Mouse (Mus musculus): ENCODE measurements around the gene Acot7. TPM values are rescaled to one million over a fixed set of nuclear protein-coding genes. Genes with fewer than 3 reads are reported as not detected.

The Acot7 gene
- polyA plus RNA-seq, 1 experiment from 2014 or later, result 18.0 TPM

- H3K27ac ChIP-seq, result no peak overlapping the region
- WGBS (ENCODE audit: missing documents), result 93% methylated on average over 11 of the region's 11 CpGs
- no peaks in the 10 kb centered on the region for H3K36me3 ChIP-seq (ENCODE audit: inconsistent target)
- no peak overlapping the region for H3K4me3 ChIP-seq (ENCODE audit: inconsistent target)
- H3K79me2 ChIP-seq (ENCODE audit: inconsistent target), result no peaks in the 10 kb centered on the region
Observed at GRCm38 (mm10) chr4:152271334-152271733, 93.4 kb downstream of the Acot7 start.

GRCm38 (mm10) chr4:152272006-152272405, 94.1 kb downstream of the Acot7 start:
- WGBS (ENCODE audit: missing documents), result 94% methylated on average over 7 of the region's 7 CpGs
- no peaks in the 10 kb centered on the region for H3K36me3 ChIP-seq (ENCODE audit: inconsistent target)
- H3K4me3 ChIP-seq (ENCODE audit: inconsistent target), result no peak overlapping the region

DNA sequence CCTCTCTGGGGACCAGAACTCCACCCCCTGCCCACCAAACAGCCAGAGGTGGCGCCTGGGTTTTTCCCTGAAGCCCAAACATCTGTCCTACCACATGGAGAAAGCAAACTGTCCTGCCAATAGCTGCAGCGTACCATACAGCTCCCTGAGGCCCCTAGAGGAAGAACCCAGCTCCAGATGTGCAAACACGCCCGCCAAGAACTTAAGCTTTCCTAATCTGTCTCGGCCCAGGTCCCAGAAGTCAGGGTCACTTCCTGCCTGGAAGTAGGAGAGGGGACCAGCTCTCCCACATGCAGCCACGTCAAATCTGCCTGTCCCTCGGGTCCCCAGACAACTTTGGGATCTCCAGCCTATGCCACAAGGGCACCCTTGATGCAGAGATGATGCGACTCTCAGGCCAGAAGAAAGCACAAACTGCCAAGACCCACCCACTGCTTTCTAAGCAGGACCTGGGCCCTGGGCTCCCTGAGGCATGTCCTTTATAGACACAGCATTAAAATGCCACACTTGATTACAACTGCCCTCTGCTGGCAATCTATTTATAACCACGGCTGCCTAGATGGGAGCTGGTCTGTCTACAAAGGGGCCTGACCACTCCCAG, 94.6 kb downstream of the Acot7 start:
- Histone ChIP-seq H3K27ac (no peak overlapping the region), H3K79me2 (ENCODE audit: inconsistent target) (no peaks in the 10 kb centered on the region), H3K36me3 (ENCODE audit: inconsistent target) (no peaks in the 10 kb centered on the region), H3K4me3 (ENCODE audit: inconsistent target) (no peak overlapping the region)
- 79% methylated on average over 9 of the region's 9 CpGs for WGBS (ENCODE audit: missing documents)

More at GRCm38 (mm10) chr4:152272006-152272405, 94.1 kb downstream of the Acot7 start:
- Histone ChIP-seq H3K27ac (no peak overlapping the region), H3K79me2 (ENCODE audit: inconsistent target) (no peaks in the 10 kb centered on the region)

GRCm38 (mm10) chr4:152273191-152273590, 95.3 kb downstream of the Acot7 start:
- H3K36me3 ChIP-seq (ENCODE audit: inconsistent target), result no peaks in the 10 kb centered on the region
- H3K4me3 ChIP-seq (ENCODE audit: inconsistent target), result no peak overlapping the region
- 79% methylated on average over 3 of the region's 3 CpGs for WGBS (ENCODE audit: missing documents)
- H3K79me2 ChIP-seq (ENCODE audit: inconsistent target), result no peaks in the 10 kb centered on the region
- no peak overlapping the region for H3K27ac ChIP-seq

- no peaks in the 10 kb centered on the region for H3K36me3 ChIP-seq (ENCODE audit: inconsistent target)
- no peaks in the 10 kb centered on the region for H3K79me2 ChIP-seq (ENCODE audit: inconsistent target)
- no peak within 1 kb of the TSS for H3K27ac ChIP-seq
- 11% methylated on average over 42 of the region's 48 CpGs for WGBS (ENCODE audit: missing documents)
- H3K4me3 ChIP-seq (ENCODE audit: inconsistent target), result no peak within 1 kb of the TSS
Observed at GRCm38 (mm10) chr4:152273621-152274236, 95.8 kb downstream of the Acot7 start, which contains the start of gene Gpr153. Gene Gpr153 (plus strand): TSS chr4:152274232.

GRCm38 (mm10) chr4:152274681-152275131, 96.8 kb downstream of the Acot7 start:
- Histone ChIP-seq H3K27ac (no peak overlapping the region), H3K36me3 (ENCODE audit: inconsistent target) (no peaks in the 10 kb centered on the region), H3K4me3 (ENCODE audit: inconsistent target) (no peak overlapping the region), H3K79me2 (ENCODE audit: inconsistent target) (no peaks in the 10 kb centered on the region)
- 7% methylated on average over 20 of the region's 20 CpGs for WGBS (ENCODE audit: missing documents)

DNA sequence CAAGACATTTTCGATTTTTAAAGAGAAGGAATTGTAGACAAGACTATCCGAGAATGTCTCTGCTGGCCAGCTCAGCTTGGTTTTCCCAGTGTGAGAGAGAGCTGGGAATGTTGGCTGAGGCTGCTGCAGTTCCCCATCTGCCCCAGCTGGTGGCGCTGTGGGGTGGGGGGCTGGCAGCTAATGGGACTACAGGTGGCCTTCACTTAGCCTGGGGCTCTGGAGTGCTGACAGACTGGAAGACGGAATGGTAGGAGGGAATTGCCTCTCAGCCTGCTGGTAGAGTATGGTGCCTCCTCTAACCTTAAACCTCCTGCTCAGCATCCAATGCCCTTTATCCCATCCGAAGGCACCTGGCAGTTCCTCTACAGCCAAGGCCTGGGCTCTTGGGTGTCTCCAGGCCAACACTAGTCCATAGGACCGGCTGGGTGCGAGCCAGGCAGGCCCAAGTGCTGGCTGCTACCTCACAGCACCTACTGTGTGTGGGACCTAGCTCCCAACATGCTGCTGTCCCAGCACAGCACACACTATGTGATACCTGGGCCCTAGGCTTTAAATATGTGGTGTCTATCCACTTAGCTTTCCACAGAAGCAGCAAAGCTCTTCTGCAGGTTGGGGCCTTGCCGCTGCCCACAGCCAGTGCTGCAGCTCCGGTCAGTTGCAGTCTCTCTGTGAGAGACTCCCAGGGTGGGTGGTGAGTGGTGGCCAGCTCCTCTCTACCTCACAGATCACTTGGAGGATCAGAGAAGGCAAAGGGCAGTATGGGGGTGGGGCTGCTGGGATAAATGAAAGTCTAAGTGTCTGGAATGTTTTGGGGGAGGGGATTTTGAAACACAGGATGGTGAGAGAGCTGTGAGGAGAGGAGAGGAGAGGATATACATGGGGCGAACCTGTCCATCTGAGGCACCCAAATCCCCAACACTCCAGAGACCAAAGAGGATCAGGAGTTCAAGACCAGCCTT, 98.7 kb downstream of the Acot7 start:
- H3K79me2 ChIP-seq (ENCODE audit: inconsistent target), result no peaks in the 10 kb centered on the region
- H3K27ac ChIP-seq, result no peak overlapping the region
- WGBS (ENCODE audit: missing documents), result 64% methylated on average over 9 of the region's 10 CpGs
- no peak overlapping the region for H3K4me3 ChIP-seq (ENCODE audit: inconsistent target)
- no peaks in the 10 kb centered on the region for H3K36me3 ChIP-seq (ENCODE audit: inconsistent target)

DNA sequence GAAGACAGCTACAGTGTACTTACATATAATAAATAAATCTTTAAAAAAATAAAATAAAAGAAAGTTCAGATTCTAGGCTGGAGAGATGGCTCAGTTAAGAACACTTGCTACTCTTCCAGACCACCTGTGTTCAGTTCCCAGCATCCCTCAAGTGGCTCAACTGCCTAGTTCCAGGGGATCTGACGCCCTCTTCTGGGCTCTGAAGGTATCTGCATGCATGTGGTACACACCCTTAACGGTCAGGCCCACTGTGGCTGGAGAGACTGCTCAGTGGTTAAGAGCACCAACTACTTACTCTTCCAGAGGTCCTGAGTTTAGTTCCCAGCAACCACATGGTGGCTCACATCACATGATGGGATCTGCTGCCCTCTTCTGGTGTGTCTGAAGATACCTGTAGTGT, 100.0 kb downstream of the Acot7 start:
- Histone ChIP-seq H3K27ac (no peak overlapping the region), H3K4me3 (ENCODE audit: inconsistent target) (no peak overlapping the region), H3K79me2 (ENCODE audit: inconsistent target) (no peaks in the 10 kb centered on the region), H3K36me3 (ENCODE audit: inconsistent target) (no peaks in the 10 kb centered on the region)
- WGBS (ENCODE audit: missing documents), result 73% methylated on average over 2 of the region's 2 CpGs

DNA sequence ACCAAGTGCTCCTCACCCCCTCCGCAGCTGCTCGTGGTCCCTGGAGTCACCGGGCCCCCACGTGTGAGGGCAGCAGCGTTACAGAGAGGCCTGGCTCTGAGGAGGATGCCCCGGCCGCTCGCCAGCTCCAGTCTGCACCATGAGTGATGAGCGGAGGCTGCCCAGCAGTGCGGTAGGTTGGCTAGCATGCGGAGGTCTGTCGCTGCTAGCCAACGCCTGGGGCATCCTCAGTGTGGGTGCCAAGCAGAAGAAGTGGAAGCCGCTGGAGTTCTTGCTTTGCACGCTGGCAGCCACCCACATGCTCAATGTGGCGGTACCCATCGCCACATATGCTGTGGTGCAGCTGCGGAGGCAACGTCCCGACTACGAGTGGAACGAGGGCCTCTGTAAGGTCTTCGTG, 101.1 kb downstream of the Acot7 start:
- no peak overlapping the region for H3K4me3 ChIP-seq (ENCODE audit: inconsistent target)
- no peaks in the 10 kb centered on the region for H3K79me2 ChIP-seq (ENCODE audit: inconsistent target)
- 89% methylated on average over 22 of the region's 23 CpGs for WGBS (ENCODE audit: missing documents)
- no peak overlapping the region for H3K27ac ChIP-seq
- no peaks in the 10 kb centered on the region for H3K36me3 ChIP-seq (ENCODE audit: inconsistent target)

DNA sequence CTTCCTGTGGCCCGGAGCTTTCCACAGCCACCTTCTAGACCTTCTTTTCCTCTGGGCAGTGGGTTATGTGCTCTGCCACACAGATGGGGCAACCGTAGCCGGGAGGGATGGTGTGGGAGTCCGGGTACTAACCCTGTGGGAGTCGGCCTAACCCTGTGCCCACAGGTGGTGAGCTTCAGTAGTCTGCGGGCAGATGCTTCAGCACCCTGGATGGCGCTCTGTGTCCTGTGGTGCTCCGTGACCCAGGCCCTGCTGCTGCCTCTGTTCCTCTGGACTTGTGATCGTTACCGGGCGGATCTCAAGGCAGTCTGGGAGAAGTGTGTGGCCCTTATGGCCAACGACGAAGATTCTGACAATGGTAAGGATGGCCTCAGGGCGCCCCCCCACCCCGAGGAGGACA, 103.7 kb downstream of the Acot7 start:
- H3K27ac ChIP-seq, result no peak overlapping the region
- no peak overlapping the region for H3K4me3 ChIP-seq (ENCODE audit: inconsistent target)
- no peaks in the 10 kb centered on the region for H3K79me2 ChIP-seq (ENCODE audit: inconsistent target)
- no peaks in the 10 kb centered on the region for H3K36me3 ChIP-seq (ENCODE audit: inconsistent target)
- 56% methylated on average over 15 of the region's 15 CpGs for WGBS (ENCODE audit: missing documents)

DNA sequence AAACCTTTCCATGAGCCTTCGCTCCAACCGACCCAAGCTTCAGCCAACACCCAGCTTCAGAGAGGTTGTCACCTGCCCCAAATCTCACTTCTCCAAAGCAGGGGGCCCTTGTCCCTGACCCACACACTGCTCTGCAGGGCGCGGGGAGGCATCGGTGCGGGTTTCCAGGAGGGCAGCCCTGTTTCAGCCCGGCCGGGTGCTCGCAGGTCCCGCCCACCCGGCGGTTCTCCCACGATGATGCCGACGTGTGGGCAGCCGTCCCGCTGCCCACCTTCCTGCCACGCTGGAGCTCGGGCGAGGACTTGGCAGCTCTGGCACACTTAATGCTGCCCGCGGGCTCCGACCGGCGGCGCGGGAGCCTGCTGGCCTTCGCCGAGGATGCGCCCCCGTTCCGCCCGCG, 104.8 kb downstream of the Acot7 start:
- H3K79me2 ChIP-seq (ENCODE audit: inconsistent target), result no peaks in the 10 kb centered on the region
- no peak overlapping the region for H3K4me3 ChIP-seq (ENCODE audit: inconsistent target)
- 10% methylated on average over 34 of the region's 34 CpGs for WGBS (ENCODE audit: missing documents)
- H3K27ac ChIP-seq, result no peak overlapping the region
- no peaks in the 10 kb centered on the region for H3K36me3 ChIP-seq (ENCODE audit: inconsistent target)

DNA sequence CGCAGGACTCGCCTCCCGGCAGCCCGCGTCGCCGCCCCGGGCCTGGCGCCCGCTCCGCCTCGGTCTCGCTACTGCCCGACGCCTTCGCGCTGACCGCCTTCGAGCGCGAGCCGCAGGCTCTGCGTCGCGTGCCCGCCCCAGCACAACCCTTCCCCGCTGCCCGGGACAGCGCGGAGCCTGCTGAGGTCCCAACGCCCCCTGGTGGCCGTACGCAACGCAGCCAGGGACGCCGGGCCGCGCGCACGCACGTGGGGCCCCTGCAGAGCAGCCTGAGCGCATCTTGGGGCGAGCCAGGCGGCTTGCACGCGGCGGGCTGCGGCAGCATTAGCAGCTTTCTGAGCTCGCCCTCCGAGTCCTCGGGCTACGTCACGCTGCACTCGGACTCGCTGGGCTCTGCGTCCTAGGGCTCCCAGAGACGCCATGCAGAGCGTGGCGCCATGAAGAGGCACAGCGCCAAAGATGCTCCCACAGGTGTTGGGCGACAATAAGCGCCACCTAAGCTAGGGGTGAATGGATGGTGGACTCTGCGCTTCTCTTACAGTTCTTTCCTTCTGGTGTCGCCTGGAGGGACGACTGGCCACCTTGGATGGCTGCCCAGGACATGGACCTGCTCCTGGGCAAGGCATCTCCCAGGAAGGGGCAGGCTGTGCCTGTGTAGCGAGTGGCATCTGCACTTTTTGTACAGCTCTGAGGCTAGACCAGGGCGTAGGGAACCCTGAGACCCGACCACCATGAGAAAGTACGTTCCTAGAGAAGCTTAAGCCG, 105.4 kb downstream of the Acot7 start:
- H3K4me3 ChIP-seq (ENCODE audit: inconsistent target), result no peak overlapping the region
- no peak overlapping the region for H3K27ac ChIP-seq
- 4% methylated on average over 70 of the region's 70 CpGs for WGBS (ENCODE audit: missing documents)
- no peaks in the 10 kb centered on the region for H3K36me3 ChIP-seq (ENCODE audit: inconsistent target)
- H3K79me2 ChIP-seq (ENCODE audit: inconsistent target), result no peaks in the 10 kb centered on the region

DNA sequence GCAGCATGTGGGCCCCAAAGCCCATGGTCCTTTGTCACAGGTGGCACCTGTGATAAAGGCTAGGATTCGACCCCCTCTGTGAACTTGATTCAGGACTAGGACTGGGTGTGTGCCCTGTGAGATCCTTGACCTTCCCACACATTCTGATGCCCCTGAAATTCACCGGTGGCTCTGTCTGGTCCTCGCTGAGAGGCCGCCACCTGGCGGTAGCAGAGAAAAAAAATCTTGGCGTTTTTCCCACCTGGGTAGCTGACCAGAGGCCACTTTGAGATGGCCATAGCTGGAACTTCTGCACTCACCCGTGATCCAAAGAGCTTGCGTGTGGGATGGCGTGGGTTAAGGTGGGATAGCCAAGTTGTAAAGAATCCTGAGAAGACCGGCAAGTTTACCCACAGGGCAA, 107.6 kb downstream of the Acot7 start:
- no peaks in the 10 kb centered on the region for H3K79me2 ChIP-seq (ENCODE audit: inconsistent target)
- WGBS (ENCODE audit: missing documents), result 2% methylated on average over 10 of the region's 10 CpGs
- no peak overlapping the region for H3K27ac ChIP-seq
- H3K4me3 ChIP-seq (ENCODE audit: inconsistent target), result no peak overlapping the region
- H3K36me3 ChIP-seq (ENCODE audit: inconsistent target), result no peaks in the 10 kb centered on the region

- 13% methylated on average over 32 of the region's 32 CpGs for WGBS (ENCODE audit: missing documents)
- Histone ChIP-seq H3K36me3 (ENCODE audit: inconsistent target) (no peaks in the 10 kb centered on the region), H3K27ac (no peak overlapping the region), H3K79me2 (ENCODE audit: inconsistent target) (no peaks in the 10 kb centered on the region), H3K4me3 (ENCODE audit: inconsistent target) (no peak overlapping the region)
Observed at GRCm38 (mm10) chr4:152286183-152286582, 108.2 kb downstream of the Acot7 start.
